Mouse (Mus musculus) liver, embryonic 14.5 days (tissue): ENCODE results near the gene Myl7. TPM values are rescaled to one million over a fixed set of nuclear protein-coding genes. Genes with fewer than 3 reads are reported as not detected.

Experiments
- ATAC-seq: fragments of 200-750 bp; cut with Nextera tagmentation; 2 replicates; pipeline ENCODE4 v1.8.0; 2017; ENCODE audit warnings: moderate number of reproducible peaks, mild to moderate bottlenecking, moderate library complexity; ENCODE audit not compliant: insufficient read depth
- DNase-seq, 3 experiments: peaks; one replicate each; pipeline ENCODE4 v3.0.0-alpha.2; 2012 to 2013; ENCODE audit warnings: low read depth in 3 of 3, low spot score in 3 of 3
- H3K27ac ChIP-seq: fragments of 300-500 bp; sonication (generic); 2 replicates; pipeline ENCODE4 v1.5.1; 2014; ENCODE audit warnings: moderate library complexity, mild to moderate bottlenecking, control low read depth, inconsistent platforms
- H3K27me3 ChIP-seq: fragments of 300-500 bp; sonication (generic); 2 replicates; pipeline ENCODE4 v1.6.1; 2014; ENCODE audit warnings: mild to moderate bottlenecking, low read length, moderate library complexity; ENCODE audit not compliant: control insufficient read depth, insufficient read depth
- H3K36me3 ChIP-seq: fragments of 300-500 bp; sonication (generic); replicated peaks from 2 replicates; pipeline ENCODE4 v1.6.1; 2014; ENCODE audit warnings: low read depth; ENCODE audit not compliant: control insufficient read depth, insufficient read depth
- H3K4me1 ChIP-seq, 2 experiments: fragments of 200-500 bp in 1 of 2; fragments of 300-500 bp in 1 of 2; sonication (generic) in 1 of 2; replicated peaks; 2 replicates each; pipeline ENCODE4 v1.6.1; 2012 to 2014; ENCODE audit warnings: antibody characterized with exemption in 1 of 2, inconsistent platforms in 1 of 2, low read length in 1 of 2; ENCODE audit not compliant: control insufficient read depth in 2 of 2, insufficient read depth in 2 of 2
- H3K4me2 ChIP-seq: fragments of 300-500 bp; sonication (generic); 2 replicates; pipeline ENCODE4 v1.6.1; 2014; ENCODE audit warnings: low read depth, mild to moderate bottlenecking, control low read depth, moderate library complexity
- H3K4me3 ChIP-seq, 2 experiments: fragments of 200-500 bp in 1 of 2; fragments of 300-500 bp in 1 of 2; sonication (generic) in 1 of 2; 2 replicates each; pipeline ENCODE4 v1.5.1; 2012 to 2014; ENCODE audit warnings: low read depth in 2 of 2, low read length in 2 of 2, mild to moderate bottlenecking in 2 of 2, control low read depth in 1 of 2, inconsistent platforms in 1 of 2, moderate library complexity in 1 of 2; ENCODE audit not compliant: insufficient read depth in 1 of 2
- H3K9ac ChIP-seq: fragments of 300-500 bp; sonication (generic); replicated peaks from 2 replicates; pipeline ENCODE4 v1.6.1; 2014; ENCODE audit warnings: mild to moderate bottlenecking, control low read depth, moderate library complexity
- H3K9me3 ChIP-seq: fragments of 300-500 bp; sonication (generic); 2 replicates; pipeline ENCODE4 v1.6.1; 2016; ENCODE audit warnings: low read length, mixed read lengths; ENCODE audit not compliant: control insufficient read depth
- CTCF ChIP-seq: IDR thresholded peaks from 2 replicates; pipeline ENCODE4 v1.5.1; 2016; ENCODE audit warnings: antibody characterized with exemption, low read depth, control low read depth
- EP300 ChIP-seq: IDR thresholded peaks from 2 replicates; pipeline ENCODE4 v1.6.1; 2016; ENCODE audit warnings: antibody characterized with exemption, low read depth
- WGBS: fragments of 180-500 bp; shearing (Covaris S2); extraction: QIAGEN DNeasy Blood & Tissue Kit; methylation state at CpG from one replicate; pipeline ENCODE4 v1.1.7; 2014; ENCODE audit not compliant: insufficient replicate concordance; 5-methylcytosine and 5-hydroxymethylcytosine counted together
- polyA plus RNA-seq, 2 experiments: library from polyadenylated mRNA; depleted of rRNA in 1 of 2; stranded (reverse) in 1 of 2; unstranded in 1 of 2; fragments of >200 nt; fragmentation: Nextera tagmentation in 1 of 2; extraction: Ambion mirVana in 1 of 2; gene quantifications; 2 replicates each; pipeline versions ENCODE4 v1.2.1 to v1.2.3; 2012 to 2014

Gene Myl7
- polyA plus RNA-seq, 2 experiments = 3.2 to 6.6 TPM

- no peak for TF ChIP-seq CTCF
- TF ChIP-seq EP300 = no peak
- Histone ChIP-seq H3K27ac (no peak overlapping the region), H3K9ac (no peak overlapping the region), H3K4me2 (no peak overlapping the region), H3K36me3 (no peaks in the 10 kb centered on the region), H3K9me3 (no peaks in the 10 kb centered on the region), H3K27me3 (no peaks in the 10 kb centered on the region), H3K4me1 (0 out of 4 replicates have a peak, but pooled peaks cover 0 to 2% of the 10 kb centered on the region in 2 experiments), H3K4me3 (no peak overlapping the region)
- no peak for ATAC-seq
- no peak for DNase-seq
- 57% methylated on average over 4 of the region's 4 CpGs for WGBS
Observed at GRCm38 (mm10) chr11:5851021-5851736, 47.4 kb downstream of the Myl7 start.

- Histone ChIP-seq H3K36me3 (no peaks in the 10 kb centered on the region), H3K4me3 (no peak overlapping the region), H3K4me2 (no peak overlapping the region), H3K27me3 (no peaks in the 10 kb centered on the region), H3K9ac (no peak overlapping the region), H3K4me1 (0 out of 4 replicates have a peak, but pooled peaks cover 0 to 2% of the 10 kb centered on the region in 2 experiments), H3K27ac (no peak overlapping the region), H3K9me3 (no peaks in the 10 kb centered on the region)
- no peak for TF ChIP-seq EP300
- no peak for TF ChIP-seq CTCF
- WGBS = 51% methylated on average over 5 of the region's 5 CpGs
- DNase-seq = no peak
- ATAC-seq = no peak
Observed at GRCm38 (mm10) chr11:5850452-5850851, 48.1 kb downstream of the Myl7 start.

- no peak overlapping the region for H3K27ac ChIP-seq
- H3K4me3 ChIP-seq = no peak overlapping the region
- TF ChIP-seq CTCF = no peak
- no peak for TF ChIP-seq EP300
- H3K9ac ChIP-seq = no peak overlapping the region
- H3K36me3 ChIP-seq = no peaks in the 10 kb centered on the region
- H3K4me2 ChIP-seq = no peak overlapping the region
- no peaks in the 10 kb centered on the region for H3K9me3 ChIP-seq
- DNase-seq (no peak), ATAC-seq (no peak)
- H3K27me3 ChIP-seq = no peaks in the 10 kb centered on the region
- 0 out of 4 replicates have a peak, but pooled peaks cover 0 to 2% of the 10 kb centered on the region in 2 experiments for H3K4me1 ChIP-seq
- 51% methylated on average over 2 of the region's 2 CpGs for WGBS
Observed at GRCm38 (mm10) chr11:5849316-5849715, 49.3 kb downstream of the Myl7 start.

GRCm38 (mm10) chr11:5848741-5849140 is 49.8 kb downstream of the Myl7 start:
- Histone ChIP-seq H3K27ac (no peak overlapping the region), H3K27me3 (no peaks in the 10 kb centered on the region), H3K4me3 (no peak overlapping the region), H3K9me3 (no peaks in the 10 kb centered on the region), H3K4me2 (no peak overlapping the region), H3K9ac (no peak overlapping the region), H3K4me1 (0 out of 4 replicates have a peak, but pooled peaks cover 0 to 2% of the 10 kb centered on the region in 2 experiments), H3K36me3 (no peaks in the 10 kb centered on the region)
- no peak for DNase-seq
- TF ChIP-seq EP300 = no peak
- no peak for TF ChIP-seq CTCF
- 59% methylated on average over 6 of the region's 6 CpGs for WGBS
- ATAC-seq = no peak

GRCm38 (mm10) chr11:5846639-5847345 is 51.8 kb downstream of the Myl7 start:
- no peak for DNase-seq
- Histone ChIP-seq H3K9ac (no peak overlapping the region), H3K27ac (no peak overlapping the region), H3K36me3 (no peaks in the 10 kb centered on the region), H3K4me3 (no peak overlapping the region), H3K4me1 (0 out of 4 replicates have a peak, but pooled peaks cover 0 to 2% of the 10 kb centered on the region in 2 experiments), H3K4me2 (no peak overlapping the region), H3K27me3 (no peaks in the 10 kb centered on the region), H3K9me3 (no peaks in the 10 kb centered on the region)
- WGBS = 50% methylated on average over 7 of the region's 7 CpGs
- TF ChIP-seq CTCF (no peak), EP300 (no peak)
- ATAC-seq = no peak

Other genes with a start within 250 kb of the Myl7 start
- gene Mrps24, start 183.1 kb downstream of the Myl7 start, polyA plus RNA-seq (2012; rRNA removed) = 46.6 and 61.8 TPM in 2 replicates
- 130 TPM in 2 replicates for gene Mrps24, start 183.1 kb downstream of the Myl7 start, polyA plus RNA-seq (2014; fragmentation: Nextera tagmentation; extraction: Ambion mirVana)
- gene Urgcp, start 136.4 kb downstream of the Myl7 start, polyA plus RNA-seq (2012; rRNA removed) = 2.9 and 3.5 TPM in 2 replicates
- 4.7 and 6.3 TPM in 2 replicates for gene Urgcp, start 136.4 kb downstream of the Myl7 start, polyA plus RNA-seq (2014; fragmentation: Nextera tagmentation; extraction: Ambion mirVana)
- 27.8 and 31.3 TPM in 2 replicates for gene Dbnl, start 110.3 kb downstream of the Myl7 start, polyA plus RNA-seq (2012; rRNA removed)
- gene Dbnl, start 110.3 kb downstream of the Myl7 start, polyA plus RNA-seq (2014; fragmentation: Nextera tagmentation; extraction: Ambion mirVana) = 35.9 and 39.7 TPM in 2 replicates
- gene Pgam2, start 95.0 kb downstream of the Myl7 start, polyA plus RNA-seq (2012; rRNA removed) = 0.15 and 0.36 TPM in 2 replicates
- gene Pgam2, start 95.0 kb downstream of the Myl7 start, polyA plus RNA-seq (2014; fragmentation: Nextera tagmentation; extraction: Ambion mirVana) = 1.2 and 1.5 TPM in 2 replicates
- 4.1 TPM in 2 replicates for gene Polm, start 60.8 kb downstream of the Myl7 start, polyA plus RNA-seq (2012; rRNA removed)
- gene Polm, start 60.8 kb downstream of the Myl7 start, polyA plus RNA-seq (2014; fragmentation: Nextera tagmentation; extraction: Ambion mirVana) = 1.5 and 2.1 TPM in 2 replicates
- 3.0 and 3.3 TPM in 2 replicates for gene Aebp1, start 36.8 kb downstream of the Myl7 start, polyA plus RNA-seq (2012; rRNA removed)
- gene Aebp1, start 36.8 kb downstream of the Myl7 start, polyA plus RNA-seq (2014; fragmentation: Nextera tagmentation; extraction: Ambion mirVana) = 4.2 and 4.5 TPM in 2 replicates
- 45.0 and 58.7 TPM in 2 replicates for gene Pold2, start 20.5 kb downstream of the Myl7 start, polyA plus RNA-seq (2012; rRNA removed)
- gene Pold2, start 20.5 kb downstream of the Myl7 start, polyA plus RNA-seq (2014; fragmentation: Nextera tagmentation; extraction: Ambion mirVana) = 54.8 and 56.5 TPM in 2 replicates
- gene Gck, start 51.3 kb upstream of the Myl7 start, polyA plus RNA-seq (2012; rRNA removed) = 0.04 and 0.15 TPM in 2 replicates
- 0.08 and 0.20 TPM in 2 replicates for gene Gck, start 51.3 kb upstream of the Myl7 start, polyA plus RNA-seq (2014; fragmentation: Nextera tagmentation; extraction: Ambion mirVana)
- 14.9 and 18.7 TPM in 2 replicates for gene Ykt6, start 56.9 kb upstream of the Myl7 start, polyA plus RNA-seq (2012; rRNA removed)
- gene Ykt6, start 56.9 kb upstream of the Myl7 start, polyA plus RNA-seq (2014; fragmentation: Nextera tagmentation; extraction: Ambion mirVana) = 9.6 and 10.1 TPM in 2 replicates
- 0.40 and 0.63 TPM in 2 replicates for gene Camk2b, start 167.6 kb upstream of the Myl7 start, polyA plus RNA-seq (2012; rRNA removed)
- 0.40 and 0.55 TPM in 2 replicates for gene Camk2b, start 167.6 kb upstream of the Myl7 start, polyA plus RNA-seq (2014; fragmentation: Nextera tagmentation; extraction: Ambion mirVana)